Mouse (Mus musculus) ES-E14 (cell line): ENCODE results near the gene Lrrc51. TPM values are rescaled to one million over a fixed set of nuclear protein-coding genes. Genes with fewer than 3 reads are reported as not detected.
"Not testable (repeated sequence)": the region's sequence is repeated elsewhere in the genome, so short reads cannot be mapped to it uniquely, and the experiment has no call there.

Experiments used
- DNase-seq: peaks from one replicate; pipeline ENCODE4 v3.0.0-alpha.2; 2013; ENCODE audit warnings: low read depth, low spot score
- H3K27ac ChIP-seq: 2 replicates; pipeline ENCODE4 v1.5.1; 2012; ENCODE audit warnings: low read depth, mild to moderate bottlenecking, low read length, moderate library complexity, mixed read lengths; ENCODE audit not compliant: poor library complexity, insufficient read depth, severe bottlenecking
- H3K36me3 ChIP-seq: 2 replicates; pipeline ENCODE4 v1.6.1; 2012; ENCODE audit warnings: mild to moderate bottlenecking, low read length, moderate library complexity, mixed read lengths; ENCODE audit not compliant: control insufficient read depth, poor library complexity, insufficient read depth, severe bottlenecking
- H3K4me1 ChIP-seq, 2 experiments: fragments of 150-350 bp in 1 of 2; sonication (generic) in 1 of 2; 2 replicates each; pipeline ENCODE4 v1.6.1; 2012; ENCODE audit warnings: low read length in 2 of 2, mild to moderate bottlenecking in 1 of 2, mixed read lengths in 1 of 2; ENCODE audit not compliant: control insufficient read depth in 2 of 2, insufficient read depth in 2 of 2, poor library complexity in 1 of 2
- H3K4me3 ChIP-seq, 2 experiments: fragments of 150-350 bp in 1 of 2; sonication (generic) in 1 of 2; 2 replicates each; pipeline ENCODE4 v1.5.1; 2012; ENCODE audit warnings: low read length in 2 of 2, low read depth in 1 of 2, mild to moderate bottlenecking in 1 of 2, mixed read lengths in 1 of 2; ENCODE audit not compliant: insufficient read depth in 1 of 2, poor library complexity in 1 of 2, severe bottlenecking in 1 of 2
- H3K9ac ChIP-seq: 2 replicates; pipeline ENCODE4 v1.6.1; 2012; ENCODE audit warnings: low read depth, mild to moderate bottlenecking, low read length, mixed read lengths; ENCODE audit not compliant: poor library complexity, insufficient read depth, severe bottlenecking
- H3K9me3 ChIP-seq: fragments of 150-350 bp; sonication (generic); 2 replicates; pipeline ENCODE4 v1.6.1; 2012; ENCODE audit warnings: low read depth, mild to moderate bottlenecking, low read length; ENCODE audit not compliant: control insufficient read depth, insufficient read depth
- CHD2 ChIP-seq: IDR thresholded peaks from 2 replicates; pipeline ENCODE4 v1.6.1; 2014; ENCODE audit warnings: mild to moderate bottlenecking, low read depth, low read length, inconsistent platforms
- HCFC1 ChIP-seq: IDR thresholded peaks from 2 replicates; pipeline ENCODE4 v1.6.1; 2012; ENCODE audit warnings: low read length, inconsistent platforms, borderline replicate concordance; ENCODE audit not compliant: insufficient read depth
- MAFK ChIP-seq: IDR thresholded peaks from 2 replicates; pipeline ENCODE4 v1.6.1; 2014; ENCODE audit warnings: mild to moderate bottlenecking, low read depth, low read length, inconsistent platforms; ENCODE audit not compliant: insufficient read depth
- ZC3H11A ChIP-seq: IDR thresholded peaks from 2 replicates; pipeline ENCODE4 v1.6.1; 2012; ENCODE audit warnings: low read depth, mild to moderate bottlenecking, inconsistent platforms, low read length, borderline replicate concordance
- ZNF384 ChIP-seq: IDR thresholded peaks from 2 replicates; pipeline ENCODE4 v1.6.1; 2012; ENCODE audit warnings: low read depth, low read length, inconsistent platforms
- in situ Hi-C, 2 experiments: fragments of 600-800 bp; cut with MboI; formaldehyde crosslinking; loops; one replicate each; pipeline ENCODE4 v1.15.1; 2025; ENCODE audit warnings: low sequenced_read_pairs in 2 of 2, inconsistent platforms in 1 of 2; ENCODE audit not compliant: unreplicated experiment in 2 of 2
- total RNA-seq: library from RNA; depleted of rRNA; stranded (reverse); fragments of 300-350 nt; gene quantifications from 2 replicates; pipeline ENCODE4 v1.2.3, GENCODE M21; 2012

Lrrc51 gene
- total RNA-seq, 1 experiment, result 2.6 TPM

DNA sequence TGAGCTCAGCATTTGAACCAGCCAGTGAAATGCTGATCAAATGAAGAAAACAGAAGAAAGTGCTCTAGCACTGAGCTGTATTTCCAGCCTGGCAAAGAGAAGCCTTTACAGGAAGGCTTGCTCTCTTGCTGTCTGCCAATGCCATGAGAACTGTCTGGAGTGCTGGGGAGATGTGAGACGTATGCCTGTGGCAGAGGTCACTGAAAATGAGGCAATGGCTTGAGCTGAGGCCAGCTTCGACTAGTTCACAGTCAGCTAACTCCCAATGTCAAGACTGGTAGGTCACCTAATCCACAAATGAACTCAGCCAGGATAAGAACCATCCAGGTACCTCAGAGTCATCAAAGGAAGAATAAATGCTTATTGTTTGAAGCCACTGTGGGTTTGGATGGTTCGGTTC, 5.6 kb downstream of the Lrrc51 start:
- Histone ChIP-seq H3K36me3 (no peaks in the 10 kb centered on the region), H3K27ac (no peak overlapping the region), H3K9me3 (no peaks in the 10 kb centered on the region), H3K4me3 (no peak overlapping the region), H3K4me1 (no peaks in the 10 kb centered on the region), H3K9ac (no peak overlapping the region)
- no peak for DNase-seq
- no peak for TF ChIP-seq MAFK
- TF ChIP-seq ZNF384, result no peak
- TF ChIP-seq HCFC1, result no peak
- TF ChIP-seq ZC3H11A, result no peak
- TF ChIP-seq CHD2, result no peak
- in situ Hi-C loops, result loop anchor here in 1 of 2 experiments (10.0 kb wide), 1 partner anchor 147 kb away; no protein-coding TSS in a partner anchor

DNA sequence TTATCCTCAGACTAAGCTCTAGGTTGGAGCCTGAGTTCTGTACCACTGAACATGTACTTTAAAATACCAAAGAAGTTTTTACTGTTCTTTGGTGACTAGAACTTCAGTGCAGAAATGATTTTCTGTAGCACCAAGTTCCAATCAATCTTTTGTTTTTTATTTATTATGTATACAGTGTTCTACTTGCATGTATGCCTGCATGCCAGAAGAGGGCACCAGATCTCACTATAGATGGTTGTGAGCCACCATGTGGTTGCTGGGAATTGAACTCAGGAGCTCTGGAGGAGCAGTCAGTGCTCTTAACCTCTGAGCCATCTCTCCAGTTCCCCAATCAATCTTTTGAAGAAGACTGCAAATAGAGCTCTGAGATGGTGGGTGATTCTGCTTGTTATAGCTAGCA, 7.8 kb downstream of the Lrrc51 start:
- not testable (repeated sequence) for H3K9ac ChIP-seq, H3K4me1 ChIP-seq, H3K27ac ChIP-seq, H3K36me3 ChIP-seq, H3K4me3 ChIP-seq, H3K9me3 ChIP-seq, DNase-seq
- in situ Hi-C loops, result loop anchor here in 1 of 2 experiments (10.0 kb wide), 1 partner anchor 149 kb away; no protein-coding TSS in a partner anchor

DNA sequence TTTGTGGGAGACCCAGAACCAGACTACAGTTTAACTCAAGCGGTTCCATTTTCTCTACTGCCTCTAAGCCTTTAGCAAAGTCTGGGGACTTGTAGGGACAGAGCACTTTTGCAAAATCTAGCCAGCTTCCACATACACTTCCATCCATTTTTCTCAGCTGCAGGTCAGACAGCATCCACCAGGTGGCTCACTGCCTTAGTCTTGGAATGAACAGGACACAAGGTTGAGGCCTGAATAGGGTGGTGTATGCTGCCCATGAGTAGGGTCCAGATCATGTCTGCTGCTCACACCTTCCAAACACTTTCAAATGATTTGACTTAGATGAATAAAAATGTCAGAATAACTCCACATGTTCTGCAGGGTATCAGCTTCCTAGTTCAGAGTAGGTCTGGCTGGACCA, 15.6 kb downstream of the Lrrc51 start:
- TF ChIP-seq CHD2 (no peak), MAFK (no peak), ZNF384 (no peak), HCFC1 (no peak), ZC3H11A (0 out of 2 replicates have a peak, but pooled peaks have one; percentile 31)
- H3K36me3 ChIP-seq, result peaks cover 3% of the 10 kb centered on the region; the same call in 1 of the 2 replicates
- H3K9me3 ChIP-seq, result no peaks in the 10 kb centered on the region
- H3K27ac ChIP-seq, result no peak overlapping the region
- no peaks in the 10 kb centered on the region for H3K4me1 ChIP-seq
- no peak overlapping the region for H3K9ac ChIP-seq
- DNase-seq, result peak; percentile 63
- H3K4me3 ChIP-seq, result no peak overlapping the region
- in situ Hi-C loops, result no loop called here

DNA sequence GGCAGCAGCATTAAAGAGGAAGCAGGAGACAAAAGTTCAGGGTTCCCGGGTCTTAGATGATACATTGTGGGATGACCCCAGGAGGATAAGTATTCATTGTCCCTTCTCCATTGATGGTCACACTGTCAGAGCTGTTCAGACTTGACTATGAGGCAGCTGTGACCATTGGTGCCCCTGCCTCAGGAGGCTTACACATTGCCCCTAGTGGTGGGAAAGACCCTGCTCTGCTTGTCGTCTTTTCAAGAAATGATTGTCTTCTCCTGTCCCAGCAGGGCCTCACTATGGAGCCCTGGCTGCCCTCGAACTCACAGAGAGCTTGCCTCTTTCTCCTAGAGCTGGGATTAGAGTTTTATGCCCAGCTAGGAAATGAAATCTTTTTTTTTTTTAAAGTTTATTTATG, 21.7 kb downstream of the Lrrc51 start:
- no peak overlapping the region for H3K9ac ChIP-seq
- TF ChIP-seq MAFK (no peak), ZNF384 (no peak), ZC3H11A (no peak), CHD2 (no peak), HCFC1 (no peak)
- H3K27ac ChIP-seq, result no peak overlapping the region
- peaks cover under 1 to 7% of the 10 kb centered on the region in 2 experiments; a peak in 3 of 4 replicates for H3K4me1 ChIP-seq
- no peak overlapping the region for H3K4me3 ChIP-seq
- peaks cover 34% of the 10 kb centered on the region for H3K36me3 ChIP-seq
- in situ Hi-C loops, result no loop called here
- DNase-seq, result no peak
- H3K9me3 ChIP-seq, result no peaks in the 10 kb centered on the region

DNA sequence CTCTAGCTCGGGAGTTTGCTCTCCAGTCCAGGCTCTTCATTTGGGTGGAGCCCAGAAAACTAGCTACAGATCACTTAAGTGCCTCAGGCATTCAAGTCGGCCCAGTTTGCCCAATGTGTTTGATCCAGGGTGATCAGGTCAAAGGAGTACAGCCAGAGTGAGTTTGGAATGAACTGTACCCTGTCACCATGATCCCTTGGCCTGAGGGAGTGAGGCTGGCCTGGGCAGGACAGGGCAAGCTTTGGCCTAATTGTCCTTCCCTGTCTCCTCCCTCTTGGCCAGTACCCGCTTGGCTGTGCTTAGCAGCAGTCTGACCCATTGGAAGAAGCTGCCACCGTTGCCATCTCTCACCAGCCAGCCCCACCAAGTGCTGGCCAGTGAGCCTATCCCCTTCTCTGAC, 23.6 kb downstream of the Lrrc51 start:
- Histone ChIP-seq H3K9ac (no peak overlapping the region), H3K9me3 (no peaks in the 10 kb centered on the region), H3K27ac (no peak overlapping the region), H3K36me3 (peaks cover 34% of the 10 kb centered on the region), H3K4me1 (peaks cover 6 to 12% of the 10 kb centered on the region in 2 experiments; a peak in 3 of 4 replicates), H3K4me3 (no peak overlapping the region)
- TF ChIP-seq ZNF384, result no peak
- TF ChIP-seq MAFK, result no peak
- no peak for TF ChIP-seq HCFC1
- TF ChIP-seq CHD2, result no peak
- no peak for TF ChIP-seq ZC3H11A
- in situ Hi-C loops, result no loop called here
- no peak for DNase-seq
